Mouse (Mus musculus) testis, adult 2 months (tissue): ENCODE measurements around the gene Sstr5. TPM values are rescaled to one million over a fixed set of nuclear protein-coding genes. Genes with fewer than 3 reads are reported as not detected.

Experiments
- H3K27ac ChIP-seq: fragments of 200-500 bp; 2 replicates; pipeline ENCODE4 v1.5.1; 2012; ENCODE audit warnings: low read depth, low read length; ENCODE audit not compliant: control insufficient read depth, insufficient read depth
- H3K27me3 ChIP-seq: fragments of 200-500 bp; 2 replicates; pipeline ENCODE4 v1.6.1; 2012; ENCODE audit warnings: mild to moderate bottlenecking, low read length, moderate library complexity; ENCODE audit not compliant: control insufficient read depth, insufficient read depth
- H3K36me3 ChIP-seq: fragments of 200-500 bp; 2 replicates; pipeline ENCODE4 v1.6.1; 2012; ENCODE audit warnings: mild to moderate bottlenecking, low read length; ENCODE audit not compliant: control insufficient read depth, insufficient read depth
- H3K4me1 ChIP-seq: fragments of 200-500 bp; 2 replicates; pipeline ENCODE4 v1.6.1; 2012; ENCODE audit warnings: low read length; ENCODE audit not compliant: control insufficient read depth, insufficient read depth
- H3K4me3 ChIP-seq: fragments of 200-500 bp; 2 replicates; pipeline ENCODE4 v1.5.1; 2012; ENCODE audit warnings: low read depth, mild to moderate bottlenecking, low read length, moderate library complexity, mixed read lengths; ENCODE audit not compliant: control insufficient read depth
- CTCF ChIP-seq: fragments of 200-500 bp; IDR thresholded peaks from 2 replicates; pipeline ENCODE4 v1.5.1; 2012; ENCODE audit warnings: low read depth, mild to moderate bottlenecking, inconsistent platforms, low read length, moderate library complexity; ENCODE audit not compliant: control insufficient read depth, insufficient read depth, insufficient replicate concordance
- POLR2A ChIP-seq: fragments of 200-500 bp; IDR thresholded peaks from 2 replicates; pipeline ENCODE4 v1.6.1; 2012; ENCODE audit warnings: low read depth, mild to moderate bottlenecking, inconsistent platforms, low read length, moderate library complexity; ENCODE audit not compliant: control insufficient read depth
- polyA plus RNA-seq: library from polyadenylated mRNA; depleted of rRNA; stranded (reverse); fragments of >200 nt; gene quantifications from 2 replicates; pipeline ENCODE4 v1.2.3, GENCODE M21; 2012

Gene Sstr5
- polyA plus RNA-seq, 1 experiment, result 0.04 TPM

- H3K36me3 ChIP-seq, result no peaks in the 10 kb centered on the region
- no peaks in the 10 kb centered on the region for H3K4me1 ChIP-seq
- H3K4me3 ChIP-seq, result no peak overlapping the region
- no peak overlapping the region for H3K27ac ChIP-seq
- H3K27me3 ChIP-seq, result no peaks in the 10 kb centered on the region
- no peak for TF ChIP-seq CTCF
- no peak for TF ChIP-seq POLR2A
Measured at GRCm38 (mm10) chr17:25463326-25463945, 33.7 kb downstream of the Sstr5 start.

- H3K27ac ChIP-seq, result no peak overlapping the region
- H3K4me3 ChIP-seq, result no peak overlapping the region
Measured at GRCm38 (mm10) chr17:25462236-25462875, 34.7 kb downstream of the Sstr5 start.

DNA sequence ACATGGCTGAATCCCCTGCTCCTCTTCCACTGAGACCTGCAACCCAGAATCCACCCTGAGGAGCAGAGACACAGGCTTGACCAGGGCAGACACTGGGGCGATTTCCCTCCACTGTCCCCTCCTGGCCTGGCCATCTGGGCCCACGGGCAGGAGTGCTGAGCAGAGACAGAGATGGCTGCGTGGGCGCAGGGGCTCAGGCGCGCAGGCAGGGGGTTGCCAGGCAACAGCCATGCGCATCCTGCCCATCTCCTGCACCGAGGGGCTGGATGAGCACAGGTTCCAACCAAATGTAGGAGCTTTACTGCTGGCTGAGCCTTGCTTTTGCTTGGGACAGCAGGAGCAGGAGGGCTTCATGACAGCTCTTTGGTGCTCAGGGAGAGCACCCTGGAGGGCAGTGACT lies 40.5 kb downstream of the Sstr5 start:
- H3K27ac ChIP-seq, result no peak overlapping the region
- H3K4me3 ChIP-seq, result no peak overlapping the region
- H3K27me3 ChIP-seq, result no peaks in the 10 kb centered on the region
- no peaks in the 10 kb centered on the region for H3K36me3 ChIP-seq
- no peaks in the 10 kb centered on the region for H3K4me1 ChIP-seq
- TF ChIP-seq CTCF (no peak), POLR2A (no peak)

More at GRCm38 (mm10) chr17:25462236-25462875, 34.7 kb downstream of the Sstr5 start:
- H3K27me3 ChIP-seq, result no peaks in the 10 kb centered on the region
- H3K36me3 ChIP-seq, result no peaks in the 10 kb centered on the region
- no peak for TF ChIP-seq CTCF
- TF ChIP-seq POLR2A, result no peak
- H3K4me1 ChIP-seq, result no peaks in the 10 kb centered on the region

DNA sequence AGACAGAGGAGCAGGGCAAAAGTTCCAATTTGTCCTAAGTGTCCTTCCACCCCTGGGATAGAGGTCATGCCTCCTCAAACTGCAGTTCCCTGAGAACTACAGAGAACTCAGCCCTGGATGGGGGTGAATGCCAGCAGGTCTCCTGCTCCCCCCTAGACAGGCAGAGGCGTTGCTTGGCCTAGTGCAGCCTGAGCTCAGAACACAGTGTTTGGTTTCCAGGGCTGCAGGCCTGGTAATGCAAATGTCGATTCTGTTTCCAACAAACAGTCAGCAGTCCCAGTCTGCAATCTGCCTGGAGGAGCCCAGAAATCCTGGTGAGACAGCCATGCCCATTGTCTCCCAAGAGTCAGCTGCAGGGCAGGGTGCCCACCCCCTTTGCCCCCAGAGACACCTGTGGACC lies 42.8 kb downstream of the Sstr5 start, which contains the start of gene Tekt4:
Gene Tekt4, plus strand, starts transcription at position 344 of the 400 bp plus-strand sequence.
- H3K27ac ChIP-seq, result no peak within 1 kb of the TSS
- no peak within 1 kb of the TSS for H3K4me3 ChIP-seq

DNA sequence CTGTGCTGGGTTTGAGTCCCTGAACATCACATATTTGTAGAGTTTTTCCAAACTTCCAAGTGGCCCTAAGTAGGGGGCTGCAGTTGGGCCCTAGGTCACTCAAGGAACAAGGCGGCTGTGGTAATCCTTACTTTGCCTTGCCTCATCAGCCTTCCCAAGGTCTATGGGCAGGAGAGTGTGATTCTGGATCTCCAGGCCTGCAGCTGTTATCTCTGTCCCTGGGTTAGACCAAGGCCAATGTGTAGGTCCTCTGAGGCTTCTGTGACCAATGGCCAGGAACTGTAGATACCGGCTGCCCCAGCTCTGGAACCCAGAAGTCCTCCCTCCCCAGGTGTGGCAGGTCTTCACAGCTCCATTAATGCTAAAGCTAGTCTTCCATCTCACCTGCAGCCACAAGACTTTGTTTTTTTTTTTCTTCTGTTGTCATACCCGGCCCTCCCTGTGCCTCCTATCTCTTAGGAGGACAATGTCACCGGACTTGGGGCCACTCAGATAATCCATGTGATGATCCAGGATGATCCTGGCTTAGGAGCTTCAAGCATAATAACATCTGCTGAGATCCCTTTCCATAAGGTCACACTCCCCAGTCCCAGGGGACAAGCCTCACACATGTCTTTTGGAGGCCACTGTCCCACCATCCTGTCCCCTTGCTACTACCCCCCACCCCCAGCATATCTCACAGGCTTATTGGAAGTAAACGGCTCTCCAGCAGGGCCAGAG lies 44.7 kb downstream of the Sstr5 start:
- Histone ChIP-seq H3K4me3 (no peak overlapping the region), H3K36me3 (no peaks in the 10 kb centered on the region), H3K4me1 (no peaks in the 10 kb centered on the region), H3K27ac (no peak overlapping the region), H3K27me3 (no peaks in the 10 kb centered on the region)
- no peak for TF ChIP-seq POLR2A

More for the DNA sequence above, 42.8 kb downstream of the Sstr5 start, which contains the start of gene Tekt4:
- no peaks in the 10 kb centered on the region for H3K36me3 ChIP-seq
- no peaks in the 10 kb centered on the region for H3K27me3 ChIP-seq
- H3K4me1 ChIP-seq, result no peaks in the 10 kb centered on the region
- TF ChIP-seq CTCF (no peak), POLR2A (no peak)

GRCm38 (mm10) chr17:25450329-25450728 lies 46.8 kb downstream of the Sstr5 start:
- no peak for TF ChIP-seq CTCF
- no peak for TF ChIP-seq POLR2A
- Histone ChIP-seq H3K36me3 (no peaks in the 10 kb centered on the region), H3K27ac (no peak overlapping the region), H3K4me1 (no peaks in the 10 kb centered on the region), H3K27me3 (no peaks in the 10 kb centered on the region), H3K4me3 (no peak overlapping the region)

- Histone ChIP-seq H3K4me1 (no peaks in the 10 kb centered on the region), H3K4me3 (no peak overlapping the region), H3K27me3 (no peaks in the 10 kb centered on the region), H3K36me3 (no peaks in the 10 kb centered on the region), H3K27ac (no peak overlapping the region)
- TF ChIP-seq POLR2A, result no peak
Measured at GRCm38 (mm10) chr17:25447865-25448264, 49.2 kb downstream of the Sstr5 start.
